Comparison of ENCODE assay signal across 32 mouse cellular contexts in the genomic region with DNA sequence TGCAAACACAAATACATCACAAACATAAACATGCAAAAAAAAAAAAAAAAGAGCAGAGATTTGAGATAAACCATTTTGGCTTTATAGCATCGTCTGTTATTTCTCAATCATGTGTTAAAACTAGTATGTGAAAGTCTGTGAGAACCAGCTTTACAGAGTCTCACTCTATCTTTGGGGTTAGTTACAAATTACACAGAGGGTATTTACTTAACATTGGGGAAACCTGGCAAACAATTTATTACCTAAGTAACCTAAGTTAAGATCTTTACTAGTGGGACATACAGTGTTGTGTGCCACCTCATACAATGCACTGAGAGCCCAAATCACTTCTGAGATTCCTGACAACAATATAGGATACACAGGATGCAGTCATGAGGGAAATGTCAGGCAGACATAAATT. TPM values are rescaled to one million over a fixed set of nuclear protein-coding genes. Genes with fewer than 3 reads are reported as not detected.
A peak's percentile ranks its signal among the peaks of the same experiment; 100 is the strongest.
DNase-seq lines count a peak whose midpoint lies in the region; ATAC-seq and TF ChIP-seq lines count a peak whose summit lies in the region.
"Had no signal": no experiment of that assay in that cellular context is flagged by ENCODE, and none has a peak within 500 bp of the region (broad histone marks: within the 10 kb centered on the region; RNA-seq: fewer than 3 reads in every experiment).

No protein-coding gene starts in this region.

- TF ChIP-seq CTCF in heart, postnatal 0 days (IDR thresholded peaks at IDR 0.05; ENCODE audit: low read depth), result no peak
- no peak for TF ChIP-seq CTCF in midbrain, postnatal 0 days (IDR thresholded peaks at IDR 0.05)

- no peak for TF ChIP-seq EP300 in heart, postnatal 0 days (IDR thresholded peaks at IDR 0.05; ENCODE audit: low read depth)

- WGBS in heart, postnatal 0 days, result 77% methylated on average over 1 of the region's 1 CpGs
- WGBS in midbrain, postnatal 0 days, result 88% methylated on average over 1 of the region's 1 CpGs
- 94% methylated on average over 1 of the region's 1 CpGs for WGBS in midbrain, embryonic 11.5 days
- WGBS in intestine, embryonic 16.5 days, result 53% methylated on average over 1 of the region's 1 CpGs

- peaks cover 7% of the 10 kb centered on the region; the same call in 1 of the 2 replicates for H3K27me3 ChIP-seq in heart, postnatal 0 days (ENCODE audit: control insufficient read depth, insufficient read depth, low read length)
- peaks cover 5% of the 10 kb centered on the region; the same call in 1 of the 2 replicates for H3K27me3 ChIP-seq in midbrain, postnatal 0 days (ENCODE audit: insufficient read depth, low read length)
- H3K27me3 ChIP-seq in midbrain, embryonic 11.5 days (ENCODE audit: control insufficient read depth, insufficient read depth, low read length), result no peaks in the 10 kb centered on the region
- no peaks in the 10 kb centered on the region for H3K27me3 ChIP-seq in intestine, embryonic 16.5 days (replicated peaks; ENCODE audit: control insufficient read depth, insufficient read depth, low read length)
- H3K27me3 ChIP-seq: intestine, embryonic 15.5 days; stomach, embryonic 15.5 days had no signal

- no peak overlapping the region for H3K4me3 ChIP-seq in heart, postnatal 0 days (ENCODE audit: low read depth, low read length)
- H3K4me3 ChIP-seq in midbrain, postnatal 0 days (ENCODE audit: low read depth, low read length), result no peak overlapping the region
- no peak overlapping the region for H3K4me3 ChIP-seq in midbrain, embryonic 11.5 days (ENCODE audit: low read depth, low read length)
- no peak overlapping the region for H3K4me3 ChIP-seq in intestine, embryonic 16.5 days (ENCODE audit: low read length)
- H3K4me3 ChIP-seq: forebrain, embryonic 13.5 days; intestine, embryonic 15.5 days; limb, embryonic 10.5 days; limb, embryonic 15.5 days; neural tube, embryonic 15.5 days; stomach, embryonic 15.5 days had no signal

- intact Hi-C loops in heart, postnatal 25 days (cut with DNase I), result no loop called here
- intact Hi-C loops in heart, postnatal 36 days (cut with DNase I), result no loop called here

- H3K9ac ChIP-seq in heart, postnatal 0 days (replicated peaks; ENCODE audit: low read depth, low read length), result no peak overlapping the region
- 0 out of 2 replicates have a peak overlapping the region, but pooled peaks have one; percentile 8 for H3K9ac ChIP-seq in midbrain, postnatal 0 days (replicated peaks; ENCODE audit: low read length, poor library complexity, severe bottlenecking)
- no peak overlapping the region for H3K9ac ChIP-seq in midbrain, embryonic 11.5 days (ENCODE audit: low read length)
- no peak overlapping the region for H3K9ac ChIP-seq in intestine, embryonic 16.5 days (ENCODE audit: low read depth, low read length)
- H3K9ac ChIP-seq: forebrain, embryonic 13.5 days; intestine, embryonic 15.5 days; limb, embryonic 15.5 days; neural tube, embryonic 15.5 days; stomach, embryonic 15.5 days had no signal

- 0 out of 2 replicates have a peak overlapping the region, but pooled peaks have one; percentile 16 for H3K4me2 ChIP-seq in heart, postnatal 0 days (ENCODE audit: low read depth, low read length)
- H3K4me2 ChIP-seq in midbrain, postnatal 0 days (ENCODE audit: low read depth, low read length, poor library complexity, severe bottlenecking), result no peak overlapping the region
- H3K4me2 ChIP-seq in midbrain, embryonic 11.5 days, result no peak overlapping the region
- no peak overlapping the region for H3K4me2 ChIP-seq in intestine, embryonic 16.5 days (ENCODE audit: low read depth, low read length)
- H3K4me2 ChIP-seq: forebrain, embryonic 13.5 days; heart, embryonic 11.5 days; intestine, embryonic 15.5 days; limb, embryonic 15.5 days; neural tube, embryonic 15.5 days; stomach, embryonic 15.5 days had no signal

- 0 out of 2 replicates have a peak, but pooled peaks cover 4% of the 10 kb centered on the region for H3K36me3 ChIP-seq in heart, postnatal 0 days (replicated peaks; ENCODE audit: control insufficient read depth, insufficient read depth, low read length)
- H3K36me3 ChIP-seq in midbrain, postnatal 0 days (ENCODE audit: insufficient read depth, low read length), result no peaks in the 10 kb centered on the region
- H3K36me3 ChIP-seq in midbrain, embryonic 11.5 days (ENCODE audit: control insufficient read depth, insufficient read depth, low read length), result no peaks in the 10 kb centered on the region
- H3K36me3 ChIP-seq in intestine, embryonic 16.5 days (ENCODE audit: control insufficient read depth, insufficient read depth, low read length), result no peaks in the 10 kb centered on the region
- H3K36me3 ChIP-seq: intestine, embryonic 15.5 days; limb, embryonic 10.5 days; limb, embryonic 15.5 days; neural tube, embryonic 15.5 days; stomach, embryonic 15.5 days had no signal

- H3K4me1 ChIP-seq in heart, postnatal 0 days (ENCODE audit: control insufficient read depth, insufficient read depth), result peaks cover 33% of the 10 kb centered on the region
- no peaks in the 10 kb centered on the region for H3K4me1 ChIP-seq in midbrain, postnatal 0 days (ENCODE audit: insufficient read depth, low read length)
- peaks cover 3% of the 10 kb centered on the region; the same call in 1 of the 2 replicates for H3K4me1 ChIP-seq in midbrain, embryonic 11.5 days (ENCODE audit: control insufficient read depth, insufficient read depth, low read length)
- H3K4me1 ChIP-seq in intestine, embryonic 16.5 days (ENCODE audit: control insufficient read depth, insufficient read depth, low read length), result peaks cover 8% of the 10 kb centered on the region; the same call in 1 of the 2 replicates
- H3K4me1 ChIP-seq: intestine, embryonic 15.5 days had no signal

- DNase-seq in heart, adult 11 months, result peak; percentile 25
- DNase-seq in heart, postnatal 25 days (ENCODE audit: low spot score), result no peak
- DNase-seq in heart, postnatal 0 days (ENCODE audit: low spot score), result no peak
- no peak for DNase-seq in heart, postnatal 36 days
- no peak for DNase-seq in midbrain, postnatal 0 days (ENCODE audit: low spot score)
- no peak for DNase-seq in midbrain, embryonic 11.5 days (ENCODE audit: low spot score, missing footprints)
- DNase-seq: adrenal gland, postnatal 10 days; cerebellum, adult 11 months; cerebellum, adult 9-10 months; cerebellum, postnatal 36 days; kidney, adult 9 months; kidney, postnatal 14 days; layer of hippocampus, adult 9-11 months; midbrain, embryonic 14.5 days; retina, postnatal 1 day; right cerebral cortex, postnatal 14 days had no signal

- ATAC-seq in heart, postnatal 0 days (ENCODE audit: insufficient read depth, low read depth), result no peak
- no peak for ATAC-seq in midbrain, postnatal 0 days (ENCODE audit: low FRiP score)
- ATAC-seq in midbrain, embryonic 11.5 days (ENCODE audit: low FRiP score), result no peak
- ATAC-seq in frontal cortex, adult (ENCODE audit: low TSS enrichment), result no peak
- no peak for ATAC-seq in intestine, embryonic 16.5 days
- ATAC-seq: forebrain, embryonic 13.5 days; hindbrain, postnatal 0 days; intestine, embryonic 15.5 days had no signal

- H3K27ac ChIP-seq in heart, postnatal 0 days (ENCODE audit: low read depth), result no peak overlapping the region
- H3K27ac ChIP-seq in midbrain, postnatal 0 days (ENCODE audit: low read depth, low read length), result no peak overlapping the region
- H3K27ac ChIP-seq in midbrain, embryonic 11.5 days (ENCODE audit: low read depth, low read length), result no peak overlapping the region
- no peak overlapping the region for H3K27ac ChIP-seq in intestine, embryonic 16.5 days (ENCODE audit: low read length)
- H3K27ac ChIP-seq: forebrain, embryonic 13.5 days; hindbrain, postnatal 0 days; intestine, embryonic 15.5 days; limb, embryonic 10.5 days; limb, embryonic 15.5 days; macrophage; neural tube, embryonic 15.5 days; stomach, embryonic 15.5 days had no signal

- no peaks in the 10 kb centered on the region for H3K9me3 ChIP-seq in heart, postnatal 0 days (replicated peaks; ENCODE audit: control insufficient read depth, low read length)
- no peaks in the 10 kb centered on the region for H3K9me3 ChIP-seq in midbrain, postnatal 0 days (ENCODE audit: low read length)
- no peaks in the 10 kb centered on the region for H3K9me3 ChIP-seq in midbrain, embryonic 11.5 days (ENCODE audit: control insufficient read depth, low read length)
- no peaks in the 10 kb centered on the region for H3K9me3 ChIP-seq in intestine, embryonic 16.5 days (ENCODE audit: control insufficient read depth, low read length)
- H3K9me3 ChIP-seq: forebrain, embryonic 13.5 days; G1E; intestine, embryonic 15.5 days; limb, embryonic 10.5 days; limb, embryonic 15.5 days; neural tube, embryonic 15.5 days; stomach, embryonic 15.5 days had no signal

RNA-seq across cellular contexts. Expression of a gene that starts 2.3 kb away (rescaled TPM):
- total RNA-seq in heart, postnatal 25 days (2021), result 100 to 1,000 TPM; 846 to 861 TPM
- total RNA-seq in heart, postnatal 0 days (2014; rRNA removed; ENCODE audit: low replicate concordance), result 85.6 and 94.5 TPM in 2 replicates
- 929 and 949 TPM in 2 replicates for polyA plus RNA-seq in heart, postnatal 0 days (2015; fragmentation: Nextera tagmentation; extraction: Ambion mirVana)
- total RNA-seq in heart, postnatal 36 days (2021), result 100 to 1,000 TPM; 924 to 965 TPM
- total RNA-seq in midbrain, postnatal 0 days (2014; rRNA removed), result 11.5 and 13.7 TPM in 2 replicates
- 94.6 and 99.1 TPM in 2 replicates for polyA plus RNA-seq in midbrain, postnatal 0 days (2015; fragmentation: Nextera tagmentation; extraction: Ambion mirVana)
- polyA plus RNA-seq in midbrain, embryonic 11.5 days (2014; fragmentation: Nextera tagmentation; extraction: Ambion mirVana), result 141 and 149 TPM in 2 replicates
- polyA plus RNA-seq in intestine, embryonic 16.5 days (2015; fragmentation: Nextera tagmentation; extraction: Ambion mirVana), result 347 and 353 TPM in 2 replicates

RNA-seq across cellular contexts. Expression of a gene that starts 28.7 kb away (rescaled TPM):
- total RNA-seq in heart, postnatal 25 days (2021), result under 1 TPM in 1 of 2 experiments, not detected in 1; 0.26 TPM
- total RNA-seq in heart, postnatal 0 days (2014; rRNA removed; ENCODE audit: low replicate concordance), result not detected in 2 replicates
- polyA plus RNA-seq in heart, postnatal 0 days (2015; fragmentation: Nextera tagmentation; extraction: Ambion mirVana), result not detected in 2 replicates
- under 1 TPM in 1 of 2 experiments, not detected in 1; 0.27 TPM for total RNA-seq in heart, postnatal 36 days (2021)
- total RNA-seq in midbrain, postnatal 0 days (2014; rRNA removed), result 0.14 TPM in 1 of 2 replicates, not detected in the other
- 0.39 TPM in 1 of 2 replicates, not detected in the other for polyA plus RNA-seq in midbrain, postnatal 0 days (2015; fragmentation: Nextera tagmentation; extraction: Ambion mirVana)
- polyA plus RNA-seq in midbrain, embryonic 11.5 days (2014; fragmentation: Nextera tagmentation; extraction: Ambion mirVana), result 5.2 and 7.1 TPM in 2 replicates
- polyA plus RNA-seq in intestine, embryonic 16.5 days (2015; fragmentation: Nextera tagmentation; extraction: Ambion mirVana), result 2.6 and 2.8 TPM in 2 replicates
- total RNA-seq: adrenal gland, postnatal 10 days; G1E; left cerebral cortex, postnatal 10 days; megakaryocyte-erythroid progenitor cell, adult 5-6 weeks had no signal
- polyA plus RNA-seq: forebrain, embryonic 13.5 days; gonadal fat pad, adult 2 months; lung, embryonic 16.5 days; macrophage had no signal
